Mouse (Mus musculus) gastrocnemius, adult 2 months (tissue): Measurements from ENCODE around the gene Cnih2. TPM values are rescaled to one million over a fixed set of nuclear protein-coding genes. Genes with fewer than 3 reads are reported as not detected.

Experiments used
- DNase-seq: peaks from one replicate; pipeline ENCODE4 v3.0.0; 2022
- H3K27ac ChIP-seq: fragments of 200-600 bp; 2 replicates; pipeline ENCODE4 v1.8.1; 2022; ENCODE audit warnings: mild to moderate bottlenecking
- H3K4me3 ChIP-seq: fragments of 200-600 bp; 2 replicates; pipeline ENCODE4 v1.8.1; 2022; ENCODE audit warnings: mild to moderate bottlenecking, moderate library complexity
- CTCF ChIP-seq: fragments of 200-600 bp; IDR thresholded peaks from 2 replicates; pipeline ENCODE4 v1.8.1; 2022; ENCODE audit warnings: antibody characterized with exemption, mild to moderate bottlenecking, moderate library complexity
- intact Hi-C: fragments of 180-260 bp; cut with DNase I; formaldehyde crosslinking; loops from one replicate; pipeline ENCODE4 v1.15.1; 2025
- total RNA-seq, 2 experiments: library from RNA; stranded (reverse); gene quantifications; 2 replicates each; pipeline ENCODE4 v1.2.3; 2021

The Cnih2 gene
- total RNA-seq, 2 experiments from 2014 or later, result 0.17 TPM; not detected in 1

- intact Hi-C loops, result no loop called here
These were observed 49.9 kb downstream of the Cnih2 start for GRCm38 (mm10) chr19:5048138-5049056.

GRCm38 (mm10) chr19:5045531-5045930, 52.8 kb downstream of the Cnih2 start:
- no peak for TF ChIP-seq CTCF
- no peak for DNase-seq
- Histone ChIP-seq H3K4me3 (no peak overlapping the region), H3K27ac (no peak overlapping the region)
- intact Hi-C loops, result no loop called here

More at GRCm38 (mm10) chr19:5048138-5049056, 49.9 kb downstream of the Cnih2 start:
- Histone ChIP-seq H3K27ac (no peak overlapping the region), H3K4me3 (no peak overlapping the region)
- no peak; the same call in 1 of the 2 replicates for TF ChIP-seq CTCF
- DNase-seq, result no peak

Other genes starting within 250 kb of the Cnih2 start
- gene Ctsf, start 243.4 kb downstream of the Cnih2 start, total RNA-seq, result 10 to 100 TPM; 24.8 to 41.9 TPM
- gene Actn3, start 220.6 kb downstream of the Cnih2 start, total RNA-seq, result over 10,000 TPM in 1 of 2 experiments, 1,000 to 10,000 TPM in 1; 5,071 to 10,315 TPM
- 1 to 10 TPM; 2.0 to 2.6 TPM for gene Zdhhc24, start 219.9 kb downstream of the Cnih2 start, total RNA-seq
- 1 to 10 TPM; 1.5 to 2.1 TPM for gene Bbs1, start 191.9 kb downstream of the Cnih2 start, total RNA-seq
- gene Dpp3, start 170.2 kb downstream of the Cnih2 start, total RNA-seq, result 10 to 100 TPM; 11.2 to 16.6 TPM
- gene Peli3, start 155.4 kb downstream of the Cnih2 start, total RNA-seq, result 1 to 10 TPM; 1.5 to 2.1 TPM
- gene Mrpl11, start 136.4 kb downstream of the Cnih2 start, total RNA-seq, result 10 to 100 TPM; 59.3 to 64.5 TPM
- gene Npas4, start 108.2 kb downstream of the Cnih2 start, total RNA-seq, result under 1 TPM in 1 of 2 experiments, not detected in 1; 0.13 TPM
- 1 to 10 TPM; 6.0 to 8.6 TPM for gene Slc29a2, start 74.7 kb downstream of the Cnih2 start, total RNA-seq
- 10 to 100 TPM; 20.0 to 22.4 TPM for gene B4gat1, start 59.7 kb downstream of the Cnih2 start, total RNA-seq
- under 1 TPM; 0.46 to 0.59 TPM for gene AC124502.3, start 59.6 kb downstream of the Cnih2 start, total RNA-seq
- gene Brms1, start 57.2 kb downstream of the Cnih2 start, total RNA-seq, result 10 to 100 TPM; 14.7 to 15.1 TPM
- 1 to 10 TPM in 1 of 2 experiments, under 1 TPM in 1; 0.99 to 1.3 TPM for gene Rin1, start 48.0 kb downstream of the Cnih2 start, total RNA-seq
- 10 to 100 TPM in 1 of 2 experiments, 1 to 10 TPM in 1; 9.5 to 15.1 TPM for gene Cd248, start 30.4 kb downstream of the Cnih2 start, total RNA-seq
- not detected for gene Tmem151a, start 13.0 kb downstream of the Cnih2 start, total RNA-seq
- gene Yif1a, start 10.0 kb downstream of the Cnih2 start, total RNA-seq, result 10 to 100 TPM; 41.2 to 53.8 TPM
- gene Rab1b, start 8.6 kb upstream of the Cnih2 start, total RNA-seq, result 100 to 1,000 TPM; 112 to 128 TPM
- gene Klc2, start 20.0 kb upstream of the Cnih2 start, total RNA-seq, result 10 to 100 TPM; 54.7 to 56.9 TPM
- gene Pacs1, start 174.6 kb upstream of the Cnih2 start, total RNA-seq, result 1 to 10 TPM; 5.2 to 8.5 TPM
- gene Sf3b2, start 196.9 kb upstream of the Cnih2 start, total RNA-seq, result 10 to 100 TPM; 66.5 to 78.9 TPM
- gene Gal3st3, start 199.8 kb upstream of the Cnih2 start, total RNA-seq, result under 1 TPM in 1 of 2 experiments, not detected in 1; 0.11 TPM
- gene Catsper1, start 237.2 kb upstream of the Cnih2 start, total RNA-seq, result not detected